Mouse (Mus musculus): ENCODE data around the gene Pcgf6.

Gene Pcgf6

DNA sequence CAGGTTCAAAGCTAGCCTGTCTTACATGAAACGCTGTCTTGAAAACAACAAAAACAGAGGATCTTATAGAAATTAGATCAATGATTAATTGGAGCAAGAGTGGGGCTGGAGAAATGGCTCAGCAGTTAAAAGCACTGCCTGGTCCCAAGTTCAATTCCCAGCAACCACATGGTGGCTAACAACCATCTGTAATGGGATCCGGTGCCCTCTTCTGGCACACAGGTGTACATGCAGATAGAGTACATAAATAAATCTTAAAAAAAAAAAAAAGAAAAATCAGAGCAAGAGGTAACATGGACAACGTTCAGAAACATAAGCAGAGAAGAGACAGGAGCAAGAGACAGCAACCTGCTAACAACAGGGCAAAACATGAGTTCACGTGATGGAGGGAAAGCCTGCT is 24.2 kb downstream of the Pcgf6 start:
- 82% methylated on average over 4 of the region's 4 CpGs for WGBS

DNA sequence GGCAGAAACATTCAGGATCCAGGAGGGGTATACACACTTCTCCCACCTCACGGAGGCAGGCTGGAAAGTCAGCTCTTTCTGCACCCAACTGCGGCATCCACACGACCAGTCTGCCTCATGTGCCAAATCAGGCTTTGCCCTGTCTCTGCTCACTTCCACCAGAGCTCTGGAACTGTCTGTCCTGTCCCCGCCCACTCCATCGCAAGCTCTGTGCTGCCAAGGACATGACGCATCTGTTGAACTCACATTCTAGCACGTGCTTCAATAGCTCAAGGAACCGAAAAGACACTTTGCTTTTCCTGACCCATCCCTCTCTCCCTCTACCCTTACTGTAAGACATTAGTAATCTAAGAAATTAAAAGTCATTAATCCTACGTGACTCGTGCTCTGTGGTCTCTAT is 25.8 kb downstream of the Pcgf6 start:
- 61% methylated on average over 10 of the region's 10 CpGs for WGBS

DNA sequence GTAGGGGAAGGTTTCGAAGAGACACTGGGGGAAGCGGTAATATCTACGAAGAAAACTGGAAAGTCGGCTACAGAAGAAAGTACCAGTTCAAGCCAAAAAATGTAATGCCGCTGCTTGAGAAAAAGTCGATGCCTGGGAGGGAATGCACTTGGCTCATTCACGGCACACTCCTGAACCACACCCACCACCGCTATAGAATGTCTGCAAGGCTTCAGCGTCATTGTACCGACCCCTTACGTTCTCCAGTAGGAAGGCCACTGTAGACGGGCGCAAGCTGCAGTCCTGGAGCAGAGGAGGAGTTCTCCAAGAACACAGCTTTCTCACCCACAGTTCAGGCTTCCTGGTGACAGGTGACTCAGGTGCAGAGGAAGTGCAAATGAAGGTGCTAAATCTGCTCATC is 27.2 kb downstream of the Pcgf6 start:
- 81% methylated on average over 13 of the region's 13 CpGs for WGBS

DNA sequence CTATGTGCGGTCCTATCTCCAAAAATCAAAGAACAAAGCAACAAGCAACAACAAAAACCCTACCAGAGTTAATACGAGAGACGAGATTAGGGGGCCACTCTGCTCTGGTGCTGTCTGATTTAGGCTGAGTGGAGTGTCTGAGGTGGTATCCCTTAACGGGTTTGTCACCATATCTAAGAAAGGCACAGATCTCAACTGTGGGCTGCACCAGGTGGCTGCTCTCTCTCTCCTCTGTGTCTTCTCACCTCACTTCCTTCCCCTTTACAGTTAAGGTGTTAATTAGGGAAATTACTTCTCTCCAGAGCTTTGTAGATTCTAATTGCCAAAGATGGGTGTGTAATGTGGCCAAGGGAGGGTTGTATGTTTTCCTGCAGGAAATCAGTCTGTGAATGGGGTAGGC is 28.0 kb downstream of the Pcgf6 start:
- WGBS, result 79% methylated on average over 4 of the region's 4 CpGs

DNA sequence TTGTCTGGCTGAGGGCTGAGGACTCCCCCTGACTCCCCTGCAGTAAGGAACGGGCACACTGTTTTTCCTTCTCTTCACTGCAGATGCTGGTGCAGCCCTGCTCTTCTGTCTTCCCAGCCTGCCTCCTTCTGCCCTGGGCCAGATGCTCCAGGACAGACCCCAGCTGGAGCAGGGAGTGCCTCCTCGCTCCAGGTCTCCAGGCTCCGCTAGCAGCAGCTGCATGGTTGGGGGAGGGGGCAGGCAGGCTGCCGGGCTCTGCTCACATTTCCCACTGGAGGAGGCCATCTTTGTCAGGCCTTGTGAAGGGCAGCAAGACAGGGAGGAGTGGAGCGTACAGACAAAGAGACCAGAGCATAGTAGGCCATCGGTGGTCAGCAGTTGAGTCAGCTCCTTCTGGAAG is 31.4 kb downstream of the Pcgf6 start:
- 39% methylated on average over 6 of the region's 6 CpGs for WGBS

DNA sequence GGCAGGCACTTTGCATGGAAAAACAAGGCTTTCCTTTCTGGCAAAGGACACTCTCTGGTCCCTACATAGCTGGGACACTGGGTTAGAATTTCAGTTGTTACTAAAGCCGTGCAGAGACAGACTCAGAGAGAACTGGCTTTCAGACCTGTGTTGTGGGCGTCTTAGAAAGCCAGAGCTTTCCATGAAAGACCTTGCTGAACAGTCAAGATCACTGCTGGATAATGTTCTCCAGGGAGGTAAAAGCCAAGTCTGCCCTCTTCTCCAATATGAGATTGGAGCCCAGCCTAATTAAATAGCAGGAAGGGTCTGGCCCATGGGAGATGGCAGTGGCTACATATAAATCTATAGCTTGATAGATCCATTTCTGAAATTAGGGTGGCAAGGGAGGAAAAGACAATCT is 32.4 kb downstream of the Pcgf6 start:
- WGBS, result 21% methylated on average over 2 of the region's 2 CpGs

DNA sequence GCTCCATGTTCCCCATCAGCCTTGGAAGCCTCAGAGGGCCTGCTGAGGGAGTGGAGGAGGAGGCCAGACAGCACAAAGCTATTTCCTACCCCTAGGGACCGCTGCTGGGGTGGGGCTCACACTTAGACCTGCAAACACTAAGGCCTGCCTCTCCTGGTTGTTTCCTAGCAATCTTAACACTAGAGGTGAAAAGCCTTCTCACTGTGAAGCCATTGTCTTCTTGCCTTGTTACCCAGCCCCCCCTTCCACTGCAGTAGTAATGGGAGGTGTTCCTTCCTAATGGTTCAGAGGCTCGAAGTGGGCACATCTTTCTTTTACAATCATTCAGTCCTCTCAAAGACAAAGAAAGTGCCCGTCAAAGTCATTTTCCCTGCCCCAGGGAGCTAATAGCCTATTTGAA is 32.9 kb downstream of the Pcgf6 start:
- WGBS, result 14% methylated on average over 3 of the region's 3 CpGs

DNA sequence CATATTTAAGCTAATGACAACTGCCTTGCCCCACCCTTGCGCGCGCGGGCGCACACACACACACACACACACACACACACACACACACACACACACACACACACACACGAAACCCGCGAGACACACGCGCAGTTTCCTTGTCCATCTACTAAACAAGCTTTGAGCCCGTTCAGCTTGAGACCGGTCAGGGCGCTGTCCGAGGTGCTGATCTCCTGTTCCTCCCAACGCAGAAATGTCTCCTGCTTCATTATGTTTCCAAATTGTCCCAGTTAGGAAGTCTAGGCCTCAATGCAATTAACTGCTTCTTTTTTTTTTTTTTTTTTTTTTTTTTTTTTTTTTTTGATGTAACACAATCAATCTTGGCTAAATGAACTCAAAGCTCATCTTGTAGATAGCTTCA is 34.2 kb downstream of the Pcgf6 start:
- 2% methylated on average over 15 of the region's 15 CpGs for WGBS

DNA sequence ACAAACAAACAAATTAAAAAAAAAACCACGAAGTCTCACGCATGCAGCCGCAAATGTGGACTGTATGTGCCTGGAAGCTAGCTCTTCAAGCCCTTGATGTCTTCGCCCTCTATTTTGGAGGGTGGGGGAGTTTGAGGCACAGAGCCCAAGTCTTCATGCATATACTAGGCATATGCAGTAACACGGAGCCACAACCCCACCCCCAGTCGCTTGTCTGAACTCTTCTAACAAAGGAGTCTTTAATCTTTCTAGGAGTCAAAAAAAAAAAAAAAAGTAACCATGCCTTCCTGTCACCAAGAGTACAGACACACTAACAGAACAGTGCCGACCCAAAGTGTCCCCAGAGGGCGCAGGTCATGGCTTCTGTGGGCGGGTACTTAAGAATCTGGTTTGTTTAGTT is 34.7 kb downstream of the Pcgf6 start:
- 1% methylated on average over 9 of the region's 9 CpGs for WGBS

DNA sequence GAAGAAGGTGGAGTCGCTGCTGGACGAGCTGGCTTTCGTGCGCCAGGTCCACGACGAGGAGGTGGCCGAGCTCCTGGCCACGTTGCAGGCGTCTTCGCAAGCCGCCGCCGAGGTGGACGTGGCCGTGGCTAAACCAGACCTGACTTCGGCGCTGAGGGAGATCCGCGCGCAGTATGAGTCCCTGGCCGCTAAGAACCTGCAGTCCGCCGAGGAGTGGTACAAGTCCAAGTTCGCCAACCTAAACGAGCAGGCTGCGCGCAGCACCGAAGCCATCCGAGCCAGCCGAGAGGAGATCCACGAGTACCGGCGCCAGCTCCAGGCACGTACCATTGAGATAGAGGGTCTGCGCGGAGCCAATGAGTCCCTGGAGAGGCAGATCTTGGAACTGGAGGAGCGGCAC is 35.3 kb downstream of the Pcgf6 start:
- under 1% methylated on average over 37 of the region's 37 CpGs for WGBS

DNA sequence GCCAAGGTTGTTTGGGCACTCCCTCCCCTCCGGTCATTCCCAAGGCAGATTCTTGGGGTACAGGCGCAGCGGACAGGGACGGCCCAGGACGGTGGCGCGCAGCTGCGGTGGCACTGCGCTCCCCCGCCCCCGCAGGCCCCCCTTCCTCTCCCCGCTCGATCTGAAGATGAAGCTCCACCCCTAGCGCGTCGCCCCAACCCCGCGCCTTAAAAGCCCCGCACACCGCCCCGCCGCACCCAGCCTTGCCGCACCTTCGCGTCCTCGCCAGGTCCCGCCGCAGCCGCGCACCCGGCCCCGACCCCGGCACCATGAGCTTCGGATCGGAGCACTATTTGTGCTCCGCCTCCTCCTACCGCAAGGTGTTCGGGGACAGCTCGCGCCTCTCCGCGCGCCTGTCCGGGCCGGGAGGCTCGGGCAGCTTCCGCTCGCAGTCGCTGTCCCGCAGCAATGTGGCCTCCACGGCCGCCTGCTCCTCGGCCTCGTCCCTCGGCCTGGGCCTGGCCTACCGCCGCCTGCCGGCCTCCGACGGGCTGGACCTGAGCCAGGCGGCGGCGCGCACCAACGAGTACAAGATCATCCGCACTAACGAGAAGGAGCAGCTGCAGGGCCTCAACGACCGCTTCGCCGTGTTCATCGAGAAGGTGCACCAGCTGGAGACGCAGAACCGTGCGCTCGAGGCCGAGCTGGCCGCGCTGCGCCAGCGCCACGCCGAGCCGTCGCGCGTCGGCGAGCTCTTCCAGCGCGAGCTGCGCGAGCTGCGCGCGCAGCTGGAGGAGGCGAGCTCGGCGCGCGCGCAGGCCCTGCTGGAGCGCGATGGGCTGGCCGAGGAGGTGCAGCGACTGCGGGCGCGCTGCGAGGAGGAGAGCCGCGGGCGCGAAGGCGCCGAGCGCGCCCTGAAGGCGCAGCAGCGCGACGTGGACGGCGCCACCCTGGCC is 36.0 kb downstream of the Pcgf6 start, which contains the start of the genes Ina and Nt5c2:
TSS of gene Ina (plus strand) at position 252 of the 935 bp plus-strand sequence.
TSS of gene Nt5c2 (minus strand) at position 707 of the 935 bp plus-strand sequence.
- WGBS, result under 1% methylated on average over 123 of the region's 124 CpGs

DNA sequence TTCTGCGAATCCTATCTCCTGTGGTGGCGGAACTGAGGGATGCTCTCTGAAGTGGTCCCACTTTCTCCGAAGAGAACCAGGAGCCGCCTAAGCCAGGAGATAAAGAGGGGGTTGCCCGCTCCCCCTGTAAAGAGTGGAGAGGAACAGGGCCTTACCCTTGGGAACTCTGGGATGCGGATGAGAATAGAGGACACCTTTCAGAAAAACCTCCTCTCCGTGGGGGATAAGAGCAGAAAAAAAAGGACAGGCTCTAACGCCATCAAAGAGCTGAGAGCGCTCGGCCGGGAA is 36.6 kb downstream of the Pcgf6 start:
- under 1% methylated on average over 11 of the region's 11 CpGs for WGBS

DNA sequence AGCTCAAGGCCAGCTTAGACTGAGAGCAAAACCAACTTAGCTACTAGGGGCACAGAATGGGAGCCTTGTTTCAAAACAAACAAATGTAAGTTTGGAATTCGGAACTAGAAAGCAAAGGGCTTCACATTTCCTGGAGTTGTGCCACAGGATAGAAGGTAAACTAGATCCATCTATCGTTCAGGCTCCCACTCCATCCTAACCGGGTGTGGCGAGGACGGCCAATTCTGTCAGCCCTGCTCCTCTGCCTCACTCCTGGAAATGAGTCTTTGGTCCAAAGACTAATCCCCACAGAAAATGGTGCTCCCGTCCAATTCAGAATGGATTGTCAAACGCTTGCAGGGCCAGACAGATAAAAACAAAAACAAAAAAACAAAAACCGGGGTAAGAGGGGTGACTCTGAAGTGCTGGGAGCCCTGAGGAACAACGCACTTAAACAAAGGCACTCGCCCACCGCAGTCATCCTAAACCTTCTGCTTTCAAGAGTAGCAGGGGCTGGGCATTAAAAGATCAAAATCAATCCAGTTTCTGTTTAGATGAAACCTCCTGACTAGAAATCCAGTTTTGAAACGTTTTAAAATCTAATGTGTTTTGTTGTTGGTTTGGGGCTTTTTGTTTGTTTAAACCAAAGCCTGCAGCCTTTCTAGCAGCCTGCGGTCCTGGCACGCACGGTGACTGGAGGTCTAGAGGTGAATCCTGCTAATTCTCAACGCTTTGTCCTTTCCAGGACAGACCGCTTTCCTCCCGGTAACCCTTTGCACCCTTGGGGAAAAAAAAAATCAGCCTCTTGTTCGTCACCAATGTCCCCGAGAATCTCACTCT is 37.2 kb downstream of the Pcgf6 start:
- 9% methylated on average over 20 of the region's 20 CpGs for WGBS

DNA sequence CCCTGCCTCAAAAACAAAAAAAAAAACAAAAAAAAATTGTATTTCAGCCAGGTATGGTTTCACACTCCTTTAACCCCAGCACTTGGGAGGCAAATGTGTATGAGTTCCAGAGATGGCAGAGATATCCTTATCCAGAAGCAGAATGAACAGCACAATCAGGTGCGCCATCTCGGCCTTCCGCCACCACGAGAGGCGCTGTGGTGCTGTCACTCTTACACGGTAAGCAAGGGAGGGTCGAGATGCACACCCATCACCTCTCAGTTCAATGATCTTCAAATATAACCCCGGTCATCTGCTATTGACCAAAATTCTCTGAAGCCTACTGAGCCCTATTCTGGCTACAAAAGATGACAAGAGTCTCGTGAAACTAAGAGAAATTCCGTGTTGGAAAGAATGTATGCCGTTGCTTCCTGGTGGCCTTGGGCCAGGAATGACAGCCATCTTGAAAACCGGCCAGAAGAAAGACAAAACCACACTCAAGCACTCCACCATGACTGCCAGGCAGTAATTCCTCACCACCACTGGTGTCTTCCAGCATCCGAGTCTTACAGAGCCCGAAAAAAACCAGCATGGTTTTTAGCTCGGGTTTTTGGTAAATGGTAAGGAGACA is 38.1 kb downstream of the Pcgf6 start:
- 75% methylated on average over 15 of the region's 15 CpGs for WGBS

DNA sequence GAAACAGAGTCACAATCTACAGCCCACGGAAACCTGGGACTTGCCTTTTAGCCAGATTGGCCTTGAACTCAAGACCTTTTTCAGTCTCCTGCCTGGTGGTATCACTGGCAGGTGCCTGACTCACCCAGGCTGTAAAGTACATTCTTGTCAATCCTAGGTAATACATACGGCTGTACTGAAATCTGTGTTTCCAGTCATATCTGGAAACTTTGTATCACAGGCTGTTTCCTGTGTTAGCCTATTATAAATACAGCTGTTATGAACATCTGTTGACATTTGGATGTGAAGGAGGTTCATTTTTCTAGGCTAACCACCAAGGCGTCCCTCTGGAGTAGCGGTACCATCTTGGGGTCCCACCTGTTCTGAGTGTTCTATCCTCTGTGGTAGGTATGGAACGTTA is 40.8 kb downstream of the Pcgf6 start:
- 72% methylated on average over 5 of the region's 5 CpGs for WGBS

DNA sequence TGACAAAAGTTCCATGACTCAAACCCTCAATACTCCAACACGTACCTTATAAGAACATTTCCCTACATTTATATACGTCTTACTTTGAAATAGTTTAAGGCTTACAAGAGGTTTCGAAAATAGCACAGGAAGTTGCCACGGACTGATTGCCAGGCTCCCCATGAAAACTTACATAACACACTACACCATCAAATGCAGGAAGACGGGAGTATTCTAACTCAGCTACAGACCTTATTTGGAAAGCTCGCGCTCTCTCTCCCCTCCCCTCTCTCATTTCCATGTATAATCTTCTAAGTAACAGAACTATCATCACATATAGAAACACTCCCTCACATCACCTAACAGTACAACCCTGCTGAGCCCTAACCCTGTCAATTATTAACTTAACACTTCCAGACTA is 41.3 kb downstream of the Pcgf6 start:
- WGBS, result 47% methylated on average over 7 of the region's 7 CpGs

DNA sequence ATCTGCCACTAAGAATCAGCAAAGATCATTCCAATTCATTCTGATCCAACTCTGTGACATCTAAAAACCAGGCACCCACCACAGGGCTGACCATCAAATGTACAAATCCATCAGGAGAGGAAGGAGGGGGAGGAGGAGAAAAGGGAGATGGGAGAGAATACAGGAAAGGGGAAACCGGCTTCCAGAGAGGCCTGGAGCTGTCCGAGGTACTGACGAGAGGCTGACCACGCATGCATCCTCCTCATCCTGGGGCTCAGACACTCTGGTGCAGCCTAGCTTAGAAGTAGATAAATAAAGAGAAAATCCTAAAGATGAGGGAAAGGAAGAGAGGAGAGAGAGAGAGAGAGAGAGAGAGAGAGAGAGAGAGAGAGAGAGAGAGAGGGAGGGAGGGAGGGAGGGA is 44.4 kb downstream of the Pcgf6 start:
- WGBS, result 43% methylated on average over 4 of the region's 4 CpGs

DNA sequence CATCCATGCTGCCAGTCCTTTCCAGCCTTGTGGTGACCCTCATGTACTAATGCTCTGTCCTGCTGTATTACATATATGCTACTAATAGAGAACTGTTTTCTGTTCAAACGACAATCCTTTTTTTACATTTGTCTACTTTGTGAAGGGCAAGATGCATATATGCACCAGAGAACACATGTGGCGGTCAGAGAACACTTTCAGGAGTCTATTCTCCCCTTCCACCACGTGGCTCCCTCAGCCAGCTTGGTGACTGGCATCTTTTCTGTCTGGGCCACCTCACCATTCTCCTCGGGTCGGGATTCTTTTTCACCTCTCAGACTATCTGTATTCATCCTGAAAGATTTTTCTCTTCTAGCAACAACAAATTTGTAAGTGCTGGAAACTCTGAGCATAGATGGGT is 44.8 kb downstream of the Pcgf6 start:
- 68% methylated on average over 5 of the region's 5 CpGs for WGBS

DNA sequence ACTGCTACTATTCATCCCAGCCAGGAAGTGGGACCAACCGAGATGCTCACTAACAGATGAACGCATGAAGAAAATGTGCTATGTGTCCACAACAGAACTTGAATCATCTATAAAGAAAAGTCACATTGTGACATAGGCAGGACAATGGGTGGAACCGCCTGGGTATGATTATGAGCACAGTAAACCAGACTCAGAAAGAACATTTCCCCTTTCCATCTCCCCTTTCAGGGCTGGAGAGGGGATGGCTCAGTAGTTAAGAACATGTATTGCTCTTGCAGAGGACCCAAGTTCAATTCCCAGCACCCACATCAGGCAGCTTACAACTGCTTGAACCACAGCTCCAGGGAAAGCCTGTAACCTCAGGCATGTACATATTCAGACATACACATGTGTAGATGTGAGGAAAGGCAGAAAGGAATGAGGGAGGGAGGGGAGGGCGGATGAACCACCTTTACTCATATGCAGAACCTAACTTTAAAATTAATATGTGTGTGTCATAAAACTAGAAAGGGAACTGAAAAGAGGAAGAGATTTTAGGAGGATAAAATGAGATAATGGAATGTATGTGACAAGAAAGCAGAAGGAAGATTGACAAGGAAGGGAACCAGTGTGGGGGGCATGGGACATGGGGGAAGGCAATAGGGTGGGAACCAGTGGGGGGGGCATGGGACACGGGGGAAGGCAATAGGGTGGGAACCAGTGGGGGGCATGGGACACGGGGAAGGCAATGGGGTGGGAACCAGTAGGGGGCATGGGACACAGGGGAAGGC is 46.8 kb downstream of the Pcgf6 start:
- 79% methylated on average over 6 of the region's 6 CpGs for WGBS

DNA sequence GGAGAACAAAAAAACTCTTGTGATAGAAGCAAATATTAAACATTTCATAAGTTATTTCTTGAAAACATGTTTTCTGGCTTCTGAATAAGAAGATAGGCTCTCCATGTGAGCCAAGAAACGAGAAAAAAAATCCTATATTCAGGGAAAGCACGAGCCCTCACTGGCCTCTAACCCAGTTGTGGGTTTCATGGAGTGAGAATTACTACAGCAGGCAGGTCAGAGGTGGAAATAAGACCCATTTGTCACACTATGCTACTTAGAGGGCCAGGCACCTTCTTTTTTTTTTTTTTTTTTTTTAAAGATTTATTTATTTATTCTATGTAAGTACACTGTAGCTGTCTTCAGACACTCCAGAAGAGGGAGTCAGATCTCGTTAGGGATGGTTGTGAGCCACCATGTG is 50.3 kb downstream of the Pcgf6 start:
- 84% methylated on average over 2 of the region's 3 CpGs for WGBS

DNA sequence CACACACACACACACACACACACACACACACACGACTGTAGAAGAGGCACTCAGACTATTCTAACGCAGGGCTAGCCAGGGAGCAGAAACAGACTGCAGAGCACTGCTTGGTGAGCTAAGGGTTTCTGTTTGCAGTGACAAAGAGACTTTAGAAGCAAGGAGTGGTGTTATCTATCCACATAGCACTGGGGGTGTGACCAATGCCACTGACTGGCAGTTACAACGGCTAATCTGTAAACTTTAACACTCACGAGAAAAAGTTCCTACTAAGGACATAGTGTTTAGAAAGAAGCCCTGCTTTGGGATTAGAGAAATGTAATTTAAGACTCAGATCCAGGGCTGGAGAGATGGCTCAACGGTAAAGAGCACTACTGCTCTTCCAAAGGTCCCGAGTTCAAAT is 51.0 kb downstream of the Pcgf6 start:
- 87% methylated on average over 6 of the region's 6 CpGs for WGBS

DNA sequence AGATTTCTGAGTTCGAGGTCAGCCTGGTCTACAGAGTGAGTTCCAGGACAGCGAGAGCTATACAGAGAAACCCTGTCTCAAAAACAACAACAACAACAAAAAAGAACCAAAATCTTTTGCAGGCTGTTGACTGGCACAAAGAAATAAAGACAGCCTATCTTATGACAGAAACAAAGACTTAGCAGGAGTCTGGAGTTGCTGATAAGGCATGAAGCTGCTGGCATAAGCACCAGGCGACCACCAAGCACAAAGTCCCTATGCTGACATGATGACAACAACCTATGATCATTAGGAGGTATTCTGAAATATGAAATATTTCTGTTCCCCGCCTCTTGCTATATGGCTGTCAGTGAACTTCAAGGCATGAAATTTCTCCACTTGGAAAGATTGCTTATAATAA is 51.8 kb downstream of the Pcgf6 start:
- WGBS, result 89% methylated on average over 4 of the region's 4 CpGs

Data from cerebral cortex, adult 2 months (tissue).